Mouse (Mus musculus) forebrain, postnatal 0 days (tissue): ENCODE results near the gene Ropn1. TPM values are rescaled to one million over a fixed set of nuclear protein-coding genes. Genes with fewer than 3 reads are reported as not detected.

ENCODE experiments used
- ATAC-seq: fragments of 200-750 bp; cut with Nextera tagmentation; 2 replicates; pipeline ENCODE4 v1.8.0; 2017; ENCODE audit warnings: mild to moderate bottlenecking, moderate library complexity
- DNase-seq: peaks from one replicate; pipeline ENCODE4 v3.0.0-alpha.2; 2015
- H3K27ac ChIP-seq: fragments of 300-500 bp; sonication (generic); 2 replicates; pipeline ENCODE4 v1.5.1; 2014; ENCODE audit warnings: low read depth, mild to moderate bottlenecking, antibody characterized with exemption, low read length, moderate library complexity, mixed read lengths
- H3K27me3 ChIP-seq: fragments of 300-500 bp; sonication (generic); 2 replicates; pipeline ENCODE4 v1.6.1; 2014; ENCODE audit warnings: mild to moderate bottlenecking, low read length, mixed read lengths; ENCODE audit not compliant: insufficient read depth
- H3K36me3 ChIP-seq: fragments of 300-500 bp; sonication (generic); 2 replicates; pipeline ENCODE4 v1.6.1; 2014; ENCODE audit warnings: mild to moderate bottlenecking, moderate library complexity; ENCODE audit not compliant: insufficient read depth
- H3K4me1 ChIP-seq: fragments of 300-500 bp; sonication (generic); 2 replicates; pipeline ENCODE4 v1.6.1; 2014; ENCODE audit warnings: antibody characterized with exemption; ENCODE audit not compliant: insufficient read depth
- H3K4me2 ChIP-seq: fragments of 300-500 bp; sonication (generic); 2 replicates; pipeline ENCODE4 v1.6.1; 2014; ENCODE audit warnings: low read depth, mild to moderate bottlenecking, moderate library complexity
- H3K4me3 ChIP-seq: fragments of 300-500 bp; sonication (generic); 2 replicates; pipeline ENCODE4 v1.5.1; 2014; ENCODE audit warnings: low read depth, low read length, mixed read lengths
- H3K9ac ChIP-seq: fragments of 300-500 bp; sonication (generic); 2 replicates; pipeline ENCODE4 v1.6.1; 2014; ENCODE audit warnings: mild to moderate bottlenecking
- H3K9me3 ChIP-seq: fragments of 300-500 bp; sonication (generic); 2 replicates; pipeline ENCODE4 v1.6.1; 2016; ENCODE audit warnings: low read length
- CTCF ChIP-seq: sonication (generic); IDR thresholded peaks from 2 replicates; pipeline ENCODE4 v1.5.1; 2016; ENCODE audit warnings: antibody characterized with exemption, control low read depth, low read depth
- WGBS: fragments of 180-500 bp; shearing (Covaris S2); extraction: QIAGEN DNeasy Blood & Tissue Kit; methylation state at CpG from one replicate; pipeline ENCODE4 v1.1.7; 2014; 5-methylcytosine and 5-hydroxymethylcytosine counted together
- polyA plus RNA-seq: library from polyadenylated mRNA; unstranded; fragments of >200 nt; fragmentation: Nextera tagmentation; extraction: Ambion mirVana; gene quantifications from 2 replicates; pipeline ENCODE4 v1.2.1, GENCODE M21; 2015
- total RNA-seq: library from RNA; depleted of rRNA; stranded (reverse); fragments of >200 nt; gene quantifications from 2 replicates; pipeline ENCODE4 v1.2.3, GENCODE M21; 2014; rRNA removed

Gene Ropn1
- total RNA-seq (not detected in 2 replicates), polyA plus RNA-seq (not detected in 2 replicates)

DNA sequence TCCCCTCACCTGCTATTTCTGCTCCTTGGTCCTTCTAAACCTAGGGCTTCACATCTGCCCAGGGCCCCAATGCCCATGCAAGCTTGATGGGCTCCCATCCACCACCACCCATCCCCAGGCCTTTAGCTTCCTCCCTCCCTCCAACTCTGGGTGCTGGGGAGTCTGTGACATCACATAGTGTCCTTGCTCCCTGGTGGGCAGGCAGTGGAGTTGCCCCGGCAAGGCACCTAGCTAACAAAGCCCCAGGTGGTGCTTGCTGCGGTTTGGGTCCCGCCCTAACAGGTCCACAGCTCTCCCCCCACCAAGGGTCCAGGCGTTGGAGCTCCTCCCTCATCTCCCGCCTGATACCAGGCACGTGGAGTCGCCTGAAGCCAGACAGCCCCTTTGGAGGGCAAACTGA lies at the start of gene Ropn1:
Gene Ropn1 (plus strand): TSS at position 301 of the 400 bp plus-strand sequence.
- no peak within 1 kb of the TSS for H3K4me3 ChIP-seq
- H3K36me3 ChIP-seq = no peaks in the 10 kb centered on the region
- H3K4me1 ChIP-seq = no peaks in the 10 kb centered on the region
- TF ChIP-seq CTCF = no peak
- no peak within 1 kb of the TSS for H3K4me2 ChIP-seq
- no peak within 1 kb of the TSS for H3K9ac ChIP-seq
- 71% methylated on average over 7 of the region's 7 CpGs for WGBS
- H3K9me3 ChIP-seq = no peaks in the 10 kb centered on the region
- no peak within 1 kb of the TSS for H3K27ac ChIP-seq
- no peak for ATAC-seq
- DNase-seq = no peak
- H3K27me3 ChIP-seq = no peaks in the 10 kb centered on the region

DNA sequence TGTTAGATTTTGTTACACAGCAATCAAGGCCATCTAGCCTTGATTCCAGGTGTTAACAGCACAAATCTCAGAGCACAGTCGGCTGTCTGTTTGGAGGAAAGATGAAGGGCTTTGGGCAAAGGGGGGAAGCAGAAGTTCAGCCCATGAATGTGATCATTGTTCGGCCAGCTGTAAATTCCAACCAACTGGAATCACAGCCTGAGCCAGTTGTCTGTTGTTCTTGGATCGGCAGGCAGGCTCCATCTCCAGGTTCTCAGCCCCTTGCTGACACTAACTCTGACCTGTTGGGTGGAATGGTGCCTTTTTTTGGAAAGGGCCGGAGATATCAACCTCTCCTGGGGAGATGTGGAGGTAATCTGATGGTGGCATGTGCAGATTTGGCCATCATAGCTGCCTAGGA lies 47.8 kb upstream of the Ropn1 start:
- ATAC-seq = no peak
- H3K9ac ChIP-seq = no peak overlapping the region
- no peaks in the 10 kb centered on the region for H3K36me3 ChIP-seq
- no peaks in the 10 kb centered on the region for H3K9me3 ChIP-seq
- no peak for DNase-seq
- no peak overlapping the region for H3K4me3 ChIP-seq
- no peaks in the 10 kb centered on the region for H3K27me3 ChIP-seq
- H3K27ac ChIP-seq = no peak overlapping the region
- no peaks in the 10 kb centered on the region for H3K4me1 ChIP-seq
- no peak for TF ChIP-seq CTCF
- no peak overlapping the region for H3K4me2 ChIP-seq
- WGBS = 70% methylated on average over 4 of the region's 4 CpGs

DNA sequence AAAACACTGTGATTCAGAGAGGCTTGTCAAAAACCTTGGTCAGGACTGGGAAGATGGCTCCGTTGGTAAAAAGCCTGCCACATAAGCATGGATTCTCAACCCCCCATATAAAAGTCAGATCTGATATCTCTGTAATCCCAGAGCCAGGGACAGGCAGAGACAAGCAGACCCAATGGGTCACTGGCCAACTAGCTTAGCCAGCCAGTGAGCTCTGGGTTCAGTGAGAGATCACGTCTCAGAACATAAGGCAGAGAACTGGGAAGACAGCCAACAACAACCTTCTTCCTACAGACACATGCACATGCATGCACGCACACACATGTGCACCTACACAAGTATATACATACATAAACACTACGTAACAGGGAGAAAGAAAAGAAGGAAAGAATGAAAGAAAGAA lies 46.6 kb upstream of the Ropn1 start:
- H3K36me3 ChIP-seq = no peaks in the 10 kb centered on the region
- DNase-seq (no peak), ATAC-seq (no peak)
- no peak overlapping the region for H3K27ac ChIP-seq
- no peak for TF ChIP-seq CTCF
- no peaks in the 10 kb centered on the region for H3K4me1 ChIP-seq
- no peaks in the 10 kb centered on the region for H3K9me3 ChIP-seq
- 66% methylated on average over 4 of the region's 4 CpGs for WGBS
- no peak overlapping the region for H3K9ac ChIP-seq
- H3K4me2 ChIP-seq = no peak overlapping the region
- no peaks in the 10 kb centered on the region for H3K27me3 ChIP-seq
- H3K4me3 ChIP-seq = no peak overlapping the region

DNA sequence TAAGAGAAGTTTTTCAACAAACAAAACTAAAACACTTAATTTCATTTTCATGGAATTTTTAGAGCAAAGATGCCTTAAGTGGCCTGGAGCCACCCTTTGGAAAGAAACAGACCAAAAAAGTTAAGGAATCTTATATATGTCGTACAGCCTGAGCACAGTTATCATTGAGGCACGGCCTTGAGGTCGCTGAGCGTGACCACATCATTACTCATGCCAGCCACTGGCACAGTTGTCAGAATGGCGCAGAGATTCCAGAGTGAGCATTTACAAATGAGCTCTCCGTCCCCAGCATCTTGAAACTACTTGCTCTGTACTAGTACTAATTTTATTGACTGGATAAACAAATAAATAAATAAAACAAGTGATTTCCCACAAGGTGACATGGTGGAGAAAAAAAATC lies 45.9 kb upstream of the Ropn1 start:
- Histone ChIP-seq H3K36me3 (no peaks in the 10 kb centered on the region), H3K4me3 (no peak overlapping the region), H3K27ac (no peak overlapping the region), H3K4me2 (no peak overlapping the region), H3K4me1 (no peaks in the 10 kb centered on the region), H3K27me3 (no peaks in the 10 kb centered on the region), H3K9ac (no peak overlapping the region), H3K9me3 (no peaks in the 10 kb centered on the region)
- ATAC-seq (no peak), DNase-seq (no peak)
- 81% methylated on average over 6 of the region's 6 CpGs for WGBS
- no peak for TF ChIP-seq CTCF

DNA sequence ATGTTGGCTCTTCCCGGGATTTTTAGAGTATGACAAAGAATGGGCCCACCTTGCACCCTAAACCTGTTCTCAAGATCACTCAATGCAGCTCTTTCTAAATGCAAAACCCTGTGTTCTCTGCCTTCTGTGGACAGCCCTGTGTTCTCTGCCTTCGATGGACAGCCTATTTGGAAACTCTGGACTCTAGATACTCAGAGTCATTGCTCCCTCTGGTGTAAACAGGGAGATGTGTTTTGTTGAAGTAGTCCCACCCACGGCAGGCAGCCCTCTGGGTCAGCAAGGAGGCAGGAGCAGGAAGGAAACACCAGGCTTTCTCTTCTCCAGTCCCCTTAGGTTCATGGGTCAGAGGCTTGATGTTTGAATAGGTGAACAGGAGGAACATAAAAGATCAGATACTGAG lies 44.0 kb upstream of the Ropn1 start:
- ATAC-seq (no peak), DNase-seq (no peak)
- Histone ChIP-seq H3K4me2 (no peak overlapping the region), H3K9me3 (no peaks in the 10 kb centered on the region), H3K27ac (no peak overlapping the region), H3K9ac (no peak overlapping the region), H3K4me1 (no peaks in the 10 kb centered on the region), H3K4me3 (no peak overlapping the region), H3K27me3 (no peaks in the 10 kb centered on the region), H3K36me3 (no peaks in the 10 kb centered on the region)
- TF ChIP-seq CTCF = peak; percentile 59
- 31% methylated on average over 3 of the region's 3 CpGs for WGBS

DNA sequence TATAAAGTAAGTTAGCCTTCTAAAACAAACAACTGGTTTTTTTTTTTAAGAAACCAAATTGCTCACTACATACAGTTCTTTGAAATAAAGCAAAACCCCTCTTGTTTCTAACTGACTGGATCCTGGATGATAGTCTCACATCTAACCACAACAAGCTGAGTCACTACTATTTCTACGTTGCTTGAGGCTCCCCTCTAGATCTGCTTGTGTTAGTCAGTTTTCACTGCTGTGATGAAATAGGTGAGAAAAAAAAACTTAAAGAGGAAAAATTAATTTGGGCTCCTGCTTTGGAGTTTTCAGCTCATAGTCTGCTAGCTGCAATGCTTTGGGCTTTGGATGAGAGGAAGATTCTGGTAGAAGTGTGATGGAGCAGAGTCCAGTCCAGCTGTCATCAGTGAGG lies 39.6 kb upstream of the Ropn1 start:
- ATAC-seq (no peak), DNase-seq (no peak)
- Histone ChIP-seq H3K4me3 (no peak overlapping the region), H3K27ac (no peak overlapping the region), H3K9me3 (no peaks in the 10 kb centered on the region), H3K4me1 (no peaks in the 10 kb centered on the region), H3K36me3 (no peaks in the 10 kb centered on the region), H3K27me3 (no peaks in the 10 kb centered on the region), H3K4me2 (no peak overlapping the region), H3K9ac (no peak overlapping the region)
- 76% methylated on average over 1 of the region's 1 CpGs for WGBS
- no peak for TF ChIP-seq CTCF

DNA sequence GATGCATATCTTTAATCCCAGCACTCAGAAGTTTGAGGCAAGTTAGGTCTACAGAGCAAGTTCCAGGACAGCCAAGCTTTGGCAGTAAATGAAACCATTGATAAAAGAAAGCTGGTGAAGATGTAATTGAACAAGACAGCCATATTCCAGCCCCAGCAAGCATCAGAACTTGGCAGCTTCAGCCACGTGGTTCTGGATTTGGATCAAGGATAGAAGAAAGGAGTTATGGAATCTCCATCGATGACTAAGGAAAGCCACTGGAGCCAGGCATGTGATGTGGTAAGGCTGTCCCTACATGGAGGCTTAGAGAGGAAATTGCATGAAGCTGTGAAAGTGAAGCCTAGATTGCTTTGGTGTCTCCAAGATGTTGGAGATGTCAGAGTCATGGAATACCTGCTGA lies 35.7 kb upstream of the Ropn1 start:
- Histone ChIP-seq H3K9me3 (no peaks in the 10 kb centered on the region; the same call in 1 of the 2 replicates), H3K4me1 (no peaks in the 10 kb centered on the region), H3K4me2 (no peak overlapping the region), H3K36me3 (no peaks in the 10 kb centered on the region), H3K27me3 (no peaks in the 10 kb centered on the region), H3K9ac (no peak overlapping the region), H3K27ac (no peak overlapping the region), H3K4me3 (no peak overlapping the region)
- TF ChIP-seq CTCF = no peak
- DNase-seq = no peak
- WGBS = 72% methylated on average over 2 of the region's 2 CpGs
- ATAC-seq = no peak

DNA sequence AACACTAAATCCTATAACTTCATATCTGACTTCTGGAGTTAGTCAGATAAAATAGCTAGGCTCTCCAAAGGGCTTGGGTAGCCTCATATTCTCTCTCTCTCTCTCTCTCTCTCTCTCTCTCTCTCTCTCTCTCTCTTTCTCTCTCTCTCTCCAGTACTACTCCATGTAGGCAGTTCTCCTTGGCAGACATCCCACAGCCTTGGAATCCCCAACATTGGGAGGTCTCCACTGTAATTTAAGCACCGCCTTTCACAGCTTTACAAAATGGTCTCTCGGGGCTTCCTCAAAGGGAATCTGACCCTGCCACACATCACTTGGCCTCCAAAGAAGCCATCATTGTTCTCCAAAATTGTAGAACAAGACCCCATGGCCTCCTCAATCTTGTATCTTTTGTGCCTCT lies 22.1 kb upstream of the Ropn1 start:
- Histone ChIP-seq H3K27ac (no peak overlapping the region), H3K27me3 (no peaks in the 10 kb centered on the region), H3K9me3 (no peaks in the 10 kb centered on the region), H3K4me3 (no peak overlapping the region), H3K4me1 (no peaks in the 10 kb centered on the region; the same call in 1 of the 2 replicates), H3K4me2 (no peak overlapping the region), H3K9ac (no peak overlapping the region), H3K36me3 (no peaks in the 10 kb centered on the region)
- no peak for ATAC-seq
- WGBS = 29% methylated on average over 2 of the region's 2 CpGs
- TF ChIP-seq CTCF = no peak
- peak; percentile 27 for DNase-seq
